Mouse (Mus musculus) T-helper 2 cell (primary cell): ENCODE data around the gene Rita1.

Experiments used
- in situ Hi-C: fragments of 300-600 bp; cut with MboI, MseI; formaldehyde crosslinking; loops from one replicate; pipeline ENCODE4 v1.15.1; 2025; ENCODE audit warnings: high pct_unique_total_duplicates

The Rita1 gene

GRCm38 (mm10) chr5:120627515-120628300 lies 15.3 kb upstream of the Rita1 start:
- in situ Hi-C loops, result loop anchor here (5.0 kb wide), 1 partner anchor 40 kb away; no protein-coding TSS in a partner anchor

- in situ Hi-C loops, result loop anchor here (5.0 kb wide), 1 partner anchor 41 kb away; no protein-coding TSS in a partner anchor
Observed at GRCm38 (mm10) chr5:120626399-120626798, 14.0 kb upstream of the Rita1 start.

- in situ Hi-C loops, result loop anchor here (5.0 kb wide), 1 partner anchor 88 kb away; the partner anchor contains the start of gene Dtx1
Observed at GRCm38 (mm10) chr5:120624427-120624826, 12.0 kb upstream of the Rita1 start.

- in situ Hi-C loops, result loop anchor here (5.0 kb wide), 1 partner anchor 90 kb away; the partner anchor contains the start of gene Dtx1
Observed at GRCm38 (mm10) chr5:120622198-120622851, 9.9 kb upstream of the Rita1 start.

GRCm38 (mm10) chr5:120621846-120622197 lies 9.4 kb upstream of the Rita1 start:
- in situ Hi-C loops, result loop anchor here (5.0 kb wide), 1 partner anchor 90 kb away; the partner anchor contains the start of gene Dtx1

GRCm38 (mm10) chr5:120621078-120621765 lies 8.8 kb upstream of the Rita1 start:
- in situ Hi-C loops, result loop anchor here (5.0 kb wide), 1 partner anchor 91 kb away; the partner anchor contains the start of gene Dtx1

GRCm38 (mm10) chr5:120620375-120621077 lies 8.1 kb upstream of the Rita1 start:
- in situ Hi-C loops, result loop anchor here (5.0 kb wide), 1 partner anchor 92 kb away; the partner anchor contains the start of gene Dtx1

- in situ Hi-C loops, result no loop called here
Observed at GRCm38 (mm10) chr5:120619201-120619600, 6.8 kb upstream of the Rita1 start.

GRCm38 (mm10) chr5:120618778-120619177 lies 6.4 kb upstream of the Rita1 start:
- in situ Hi-C loops, result no loop called here

- in situ Hi-C loops, result no loop called here
Observed at GRCm38 (mm10) chr5:120615903-120616302, 3.5 kb upstream of the Rita1 start.

- in situ Hi-C loops, result no loop called here
Observed at GRCm38 (mm10) chr5:120612822-120613604, 624 bp upstream of the Rita1 start.

- in situ Hi-C loops, result no loop called here
Observed at GRCm38 (mm10) chr5:120611416-120611815, 973 bp downstream of the Rita1 start.

GRCm38 (mm10) chr5:120610906-120611305 lies 1.5 kb downstream of the Rita1 start:
- in situ Hi-C loops, result no loop called here

GRCm38 (mm10) chr5:120609246-120609775 lies 3.1 kb downstream of the Rita1 start:
- in situ Hi-C loops, result loop anchor here (5.0 kb wide), 1 partner anchor 92 kb away; no protein-coding TSS in a partner anchor

- in situ Hi-C loops, result loop anchor here (5.0 kb wide), 1 partner anchor 90 kb away; no protein-coding TSS in a partner anchor
Observed at GRCm38 (mm10) chr5:120607335-120607734, 5.1 kb downstream of the Rita1 start.

- in situ Hi-C loops, result loop anchor here (5.0 kb wide), 1 partner anchor 89 kb away; no protein-coding TSS in a partner anchor
Observed at GRCm38 (mm10) chr5:120606590-120607200, 5.7 kb downstream of the Rita1 start.

GRCm38 (mm10) chr5:120605688-120606087 lies 6.7 kb downstream of the Rita1 start:
- in situ Hi-C loops, result loop anchor here (5.0 kb wide), 1 partner anchor 88 kb away; no protein-coding TSS in a partner anchor

- in situ Hi-C loops, result loop anchor here (5.0 kb wide), 1 partner anchor 88 kb away; no protein-coding TSS in a partner anchor
Observed at GRCm38 (mm10) chr5:120605241-120605661, 7.1 kb downstream of the Rita1 start.

GRCm38 (mm10) chr5:120604839-120605238 lies 7.5 kb downstream of the Rita1 start:
- in situ Hi-C loops, result loop anchor here (5.0 kb wide), 1 partner anchor 88 kb away; no protein-coding TSS in a partner anchor
